Mouse (Mus musculus) right cerebral cortex, postnatal 10 days (tissue): ENCODE measurements around the gene Kntc1.
A peak's percentile ranks its signal among the peaks of the same experiment; 100 is the strongest.

Experiments used
- DNase-seq, 2 experiments: peaks; one replicate each; pipeline ENCODE4 v3.0.0; 2021; ENCODE audit warnings: low spot score in 2 of 2

Kntc1 gene

GRCm38 (mm10) chr5:123808541-123808940 lies 59.0 kb downstream of the Kntc1 start:
- DNase-seq, result no peak

- no peak for DNase-seq
These were observed 59.6 kb downstream of the Kntc1 start for GRCm38 (mm10) chr5:123809156-123809555.

- no peak for DNase-seq
These were observed 67.4 kb downstream of the Kntc1 start for GRCm38 (mm10) chr5:123816891-123817290.

- peak; percentile 60 to 65 for DNase-seq
These were observed 69.5 kb downstream of the Kntc1 start for GRCm38 (mm10) chr5:123818941-123819577.

GRCm38 (mm10) chr5:123820501-123821263 lies 71.2 kb downstream of the Kntc1 start:
- DNase-seq, result no peak

GRCm38 (mm10) chr5:123821264-123821571 lies 71.7 kb downstream of the Kntc1 start:
- DNase-seq, result no peak

- peak in 1 of 2 experiments; percentile 52 for DNase-seq
These were observed 73.2 kb downstream of the Kntc1 start for GRCm38 (mm10) chr5:123822706-123823105.

GRCm38 (mm10) chr5:123827659-123828091 lies 78.2 kb downstream of the Kntc1 start:
- DNase-seq, result peak; percentile 65 to 68

GRCm38 (mm10) chr5:123832309-123832708 lies 82.8 kb downstream of the Kntc1 start:
- DNase-seq, result no peak

- DNase-seq, result no peak
These were observed 85.3 kb downstream of the Kntc1 start for GRCm38 (mm10) chr5:123834836-123835235.

GRCm38 (mm10) chr5:123837371-123837770 lies 87.9 kb downstream of the Kntc1 start:
- no peak for DNase-seq

GRCm38 (mm10) chr5:123842221-123842934 lies 92.9 kb downstream of the Kntc1 start:
- no peak for DNase-seq

- no peak for DNase-seq
These were observed 93.4 kb downstream of the Kntc1 start for GRCm38 (mm10) chr5:123842935-123843282.

- no peak for DNase-seq
These were observed 94.3 kb downstream of the Kntc1 start for GRCm38 (mm10) chr5:123843816-123844215.

GRCm38 (mm10) chr5:123844316-123844715 lies 94.8 kb downstream of the Kntc1 start:
- DNase-seq, result no peak

GRCm38 (mm10) chr5:123851398-123851797 lies 101.9 kb downstream of the Kntc1 start:
- DNase-seq, result no peak

- no peak for DNase-seq
These were observed 104.5 kb downstream of the Kntc1 start for GRCm38 (mm10) chr5:123853877-123854504.

GRCm38 (mm10) chr5:123854511-123854910 lies 105.0 kb downstream of the Kntc1 start:
- no peak for DNase-seq

GRCm38 (mm10) chr5:123858798-123859197 lies 109.3 kb downstream of the Kntc1 start:
- DNase-seq, result no peak

GRCm38 (mm10) chr5:123862374-123863350 lies 113.1 kb downstream of the Kntc1 start:
- DNase-seq, result no peak

GRCm38 (mm10) chr5:123863934-123864333 lies 114.4 kb downstream of the Kntc1 start:
- no peak for DNase-seq
